Mouse (Mus musculus) forebrain, embryonic 16.5 days (tissue): Measurements from ENCODE around the gene Mrps36. TPM values are rescaled to one million over a fixed set of nuclear protein-coding genes. Genes with fewer than 3 reads are reported as not detected.

ENCODE experiments used
- polyA plus RNA-seq: library from polyadenylated mRNA; unstranded; fragments of >200 nt; fragmentation: Nextera tagmentation; extraction: Ambion mirVana; gene quantifications from 2 replicates; pipeline ENCODE4 v1.2.1, GENCODE M21; 2015

Mrps36 gene
- polyA plus RNA-seq, 1 experiment from 2014 or later, result 112 TPM

Other genes with a start within 250 kb of the Mrps36 start
- 7.8 and 9.8 TPM in 2 replicates for gene Ocln, start 191.9 kb downstream of the Mrps36 start, polyA plus RNA-seq
- 1.2 and 1.5 TPM in 2 replicates for gene Marveld2, start 127.7 kb downstream of the Mrps36 start, polyA plus RNA-seq
- gene Ak6, start 93.7 kb downstream of the Mrps36 start, polyA plus RNA-seq, result 359 and 367 TPM in 2 replicates
- 21.1 and 23.4 TPM in 2 replicates for gene Rad17, start 93.6 kb downstream of the Mrps36 start, polyA plus RNA-seq
- gene Taf9, start 93.1 kb downstream of the Mrps36 start, polyA plus RNA-seq, result 23.3 and 30.0 TPM in 2 replicates
- 1.2 and 1.4 TPM in 2 replicates for gene Ccdc125, start 74.9 kb downstream of the Mrps36 start, polyA plus RNA-seq
- gene Cdk7, start 13.7 kb downstream of the Mrps36 start, polyA plus RNA-seq, result 56.5 and 56.9 TPM in 2 replicates
- gene Cenph, start 31.2 kb upstream of the Mrps36 start, polyA plus RNA-seq, result 13.4 and 14.7 TPM in 2 replicates
- 102 and 131 TPM in 2 replicates for gene Ccnb1, start 41.9 kb upstream of the Mrps36 start, polyA plus RNA-seq
- gene Slc30a5, start 88.8 kb upstream of the Mrps36 start, polyA plus RNA-seq, result 34.9 and 38.8 TPM in 2 replicates